26 mouse cellular contexts compared by ENCODE assay signal in genomic region chr5:112211911-112212310, GRCm38 (mm10). TPM values are rescaled to one million over a fixed set of nuclear protein-coding genes. Genes with fewer than 3 reads are reported as not detected.
DNase-seq lines count a peak whose midpoint lies in the region; ATAC-seq lines count a peak whose summit lies in the region.
"Had no signal": no experiment of that assay in that cellular context is flagged by ENCODE, and none has a peak within 500 bp of the region (broad histone marks: within the 10 kb centered on the region; RNA-seq: fewer than 3 reads in every experiment).

No protein-coding gene starts in this region.

- H3K27me3 ChIP-seq in midbrain, embryonic 11.5 days (ENCODE audit: control insufficient read depth, insufficient read depth, low read length) = no peaks in the 10 kb centered on the region
- H3K27me3 ChIP-seq in midbrain, embryonic 16.5 days (ENCODE audit: control insufficient read depth, insufficient read depth, low read depth, low read length) = no peaks in the 10 kb centered on the region
- no peaks in the 10 kb centered on the region for H3K27me3 ChIP-seq in midbrain, embryonic 14.5 days (ENCODE audit: control insufficient read depth, insufficient read depth, low read length)
- H3K27me3 ChIP-seq in midbrain, embryonic 10.5 days (ENCODE audit: low read depth, poor library complexity, severe bottlenecking) = no peaks in the 10 kb centered on the region
- H3K27me3 ChIP-seq: forebrain, embryonic 12.5 days; forebrain, embryonic 15.5 days had no signal

- no peak overlapping the region for H3K9ac ChIP-seq in midbrain, embryonic 11.5 days (ENCODE audit: low read length)
- no peak overlapping the region for H3K9ac ChIP-seq in midbrain, embryonic 16.5 days (ENCODE audit: low read depth, low read length)
- no peak overlapping the region for H3K9ac ChIP-seq in midbrain, embryonic 14.5 days (replicated peaks; ENCODE audit: low read length)
- H3K9ac ChIP-seq: embryonic facial prominence, embryonic 13.5 days; embryonic facial prominence, embryonic 15.5 days; forebrain, embryonic 12.5 days; forebrain, embryonic 15.5 days; forebrain, postnatal 0 days had no signal

- H3K4me1 ChIP-seq in midbrain, embryonic 11.5 days (ENCODE audit: control insufficient read depth, insufficient read depth, low read length) = peaks cover 39% of the 10 kb centered on the region
- peaks cover 40% of the 10 kb centered on the region for H3K4me1 ChIP-seq in midbrain, embryonic 16.5 days (ENCODE audit: control insufficient read depth, insufficient read depth, low read length)
- peaks cover 31% of the 10 kb centered on the region for H3K4me1 ChIP-seq in midbrain, embryonic 14.5 days (ENCODE audit: control insufficient read depth, insufficient read depth, low read length)
- peaks cover 59% of the 10 kb centered on the region for H3K4me1 ChIP-seq in midbrain, embryonic 10.5 days

- WGBS in midbrain, embryonic 11.5 days = 90% methylated on average over 7 of the region's 7 CpGs
- WGBS in midbrain, embryonic 16.5 days = 87% methylated on average over 7 of the region's 7 CpGs
- 89% methylated on average over 7 of the region's 7 CpGs for WGBS in midbrain, embryonic 14.5 days
- 89% methylated on average over 7 of the region's 7 CpGs for WGBS in midbrain, embryonic 10.5 days

- peak; percentile 79 for DNase-seq in heart, adult 11 months
- DNase-seq in heart, adult 8-10 months (ENCODE audit: low spot score) = no peak
- peak; percentile 90 for DNase-seq in midbrain, embryonic 11.5 days (ENCODE audit: low spot score, missing footprints)
- peak; percentile 23 for DNase-seq in midbrain, embryonic 14.5 days
- DNase-seq in midbrain, embryonic 10.5 days (ENCODE audit: low spot score) = no peak
- DNase-seq in induced T-regulatory cell, adult 2 months (ENCODE audit: low read depth) = peak; percentile 5
- DNase-seq: adrenal gland, adult 2 months; adrenal gland, postnatal 10 days; adrenal gland, postnatal 25 days; cerebellum, adult 11 months; cerebellum, adult 18-20 months; cerebellum, adult 8-10 months; cerebellum, adult 9-11 months; cerebellum, postnatal 14 days; cerebellum, postnatal 36 days; embryo, embryonic 11 days; forebrain, postnatal 0 days had no signal

- no peak overlapping the region for H3K4me2 ChIP-seq in midbrain, embryonic 11.5 days
- H3K4me2 ChIP-seq in midbrain, embryonic 16.5 days (ENCODE audit: low read length) = no peak overlapping the region
- no peak overlapping the region for H3K4me2 ChIP-seq in midbrain, embryonic 14.5 days (ENCODE audit: low read length)
- H3K4me2 ChIP-seq: embryonic facial prominence, embryonic 13.5 days; embryonic facial prominence, embryonic 15.5 days; forebrain, embryonic 12.5 days; forebrain, embryonic 15.5 days had no signal

- ATAC-seq in midbrain, embryonic 11.5 days (ENCODE audit: low FRiP score) = no peak
- no peak for ATAC-seq in midbrain, embryonic 16.5 days
- no peak for ATAC-seq in midbrain, embryonic 14.5 days (ENCODE audit: low FRiP score, low TSS enrichment)
- no peak for ATAC-seq in erythroid progenitor cell, adult 5-6 weeks (replicated peaks; ENCODE audit: low FRiP score, poor library complexity, severe bottlenecking)
- ATAC-seq: forebrain, embryonic 15.5 days; forebrain, postnatal 0 days had no signal

- H3K9me3 ChIP-seq in midbrain, embryonic 11.5 days (ENCODE audit: control insufficient read depth, low read length) = no peaks in the 10 kb centered on the region
- no peaks in the 10 kb centered on the region for H3K9me3 ChIP-seq in midbrain, embryonic 16.5 days (replicated peaks; ENCODE audit: control insufficient read depth, low read length, poor library complexity, severe bottlenecking)
- no peaks in the 10 kb centered on the region for H3K9me3 ChIP-seq in midbrain, embryonic 14.5 days (ENCODE audit: control insufficient read depth, low read length)
- H3K9me3 ChIP-seq in midbrain, embryonic 10.5 days (replicated peaks) = no peaks in the 10 kb centered on the region
- H3K9me3 ChIP-seq: embryonic facial prominence, embryonic 13.5 days; embryonic facial prominence, embryonic 15.5 days; forebrain, embryonic 12.5 days; forebrain, embryonic 15.5 days had no signal

- H3K27ac ChIP-seq in midbrain, embryonic 11.5 days (ENCODE audit: low read depth, low read length) = no peak overlapping the region
- no peak overlapping the region for H3K27ac ChIP-seq in midbrain, embryonic 16.5 days (ENCODE audit: low read length)
- no peak overlapping the region for H3K27ac ChIP-seq in midbrain, embryonic 14.5 days (replicated peaks; ENCODE audit: low read depth, low read length)
- H3K27ac ChIP-seq in midbrain, embryonic 10.5 days (replicated peaks) = no peak overlapping the region; the same call in 1 of the 2 replicates
- H3K27ac ChIP-seq: embryonic facial prominence, embryonic 13.5 days; embryonic facial prominence, embryonic 15.5 days; forebrain, embryonic 15.5 days had no signal

- H3K36me3 ChIP-seq in midbrain, embryonic 11.5 days (ENCODE audit: control insufficient read depth, insufficient read depth, low read length) = no peaks in the 10 kb centered on the region
- no peaks in the 10 kb centered on the region for H3K36me3 ChIP-seq in midbrain, embryonic 16.5 days (ENCODE audit: control insufficient read depth, insufficient read depth, low read length)
- H3K36me3 ChIP-seq in midbrain, embryonic 14.5 days (ENCODE audit: control insufficient read depth, insufficient read depth, low read length) = no peaks in the 10 kb centered on the region
- H3K36me3 ChIP-seq in midbrain, embryonic 10.5 days = no peaks in the 10 kb centered on the region
- H3K36me3 ChIP-seq: embryonic facial prominence, embryonic 13.5 days; embryonic facial prominence, embryonic 15.5 days; forebrain, embryonic 15.5 days had no signal

- H3K4me3 ChIP-seq in midbrain, embryonic 11.5 days (ENCODE audit: low read depth, low read length) = no peak overlapping the region
- H3K4me3 ChIP-seq in midbrain, embryonic 16.5 days (ENCODE audit: low read depth, low read length) = no peak overlapping the region
- H3K4me3 ChIP-seq in midbrain, embryonic 14.5 days (replicated peaks; ENCODE audit: low read depth, low read length) = no peak overlapping the region
- H3K4me3 ChIP-seq in midbrain, embryonic 10.5 days = no peak overlapping the region
- H3K4me3 ChIP-seq: embryonic facial prominence, embryonic 13.5 days; embryonic facial prominence, embryonic 15.5 days; erythroblast, embryonic 14.5 days; forebrain, embryonic 12.5 days; forebrain, embryonic 15.5 days had no signal

RNA-seq across cellular contexts. Expression of gene Cryba4, which starts 40.4 kb away (rescaled TPM):
- 10 to 100 TPM in 1 of 4 experiments, 1 to 10 TPM in 3; 7.6 to 10.4 (median 8.5) TPM for total RNA-seq in heart, adult 8-10 months (2022)
- polyA plus RNA-seq in midbrain, embryonic 11.5 days (2014; fragmentation: Nextera tagmentation; extraction: Ambion mirVana) = 0.52 and 2.0 TPM in 2 replicates
- 1.0 and 1.6 TPM in 2 replicates for polyA plus RNA-seq in midbrain, embryonic 16.5 days (2015; fragmentation: Nextera tagmentation; extraction: Ambion mirVana)
- polyA plus RNA-seq in midbrain, embryonic 14.5 days (2014; fragmentation: Nextera tagmentation; extraction: Ambion mirVana) = 0.93 and 1.2 TPM in 2 replicates
- polyA plus RNA-seq in midbrain, embryonic 10.5 days (2016; fragmentation: Nextera tagmentation; extraction: Ambion mirVana) = 0.43 and 1.4 TPM in 2 replicates
- not detected in 2 replicates for total RNA-seq in erythroid progenitor cell, adult 5-6 weeks (2015; ENCODE audit: low replicate concordance)
- total RNA-seq in erythroid progenitor cell, adult 5-6 weeks (2017; ENCODE audit: low replicate concordance) = not detected in 2 replicates
- total RNA-seq: common myeloid progenitor, adult 5-6 weeks; forebrain, postnatal 0 days had no signal
- polyA plus RNA-seq: erythroblast, embryonic 14.5 days had no signal

RNA-seq across cellular contexts. Expression of gene Crybb1, which starts 43.7 kb away (rescaled TPM):
- total RNA-seq in heart, adult 8-10 months (2022) = 1 to 10 TPM; 2.0 to 3.4 (median 2.7) TPM
- polyA plus RNA-seq in midbrain, embryonic 11.5 days (2014; fragmentation: Nextera tagmentation; extraction: Ambion mirVana) = 0.29 and 0.84 TPM in 2 replicates
- 5.1 and 5.8 TPM in 2 replicates for polyA plus RNA-seq in midbrain, embryonic 16.5 days (2015; fragmentation: Nextera tagmentation; extraction: Ambion mirVana)
- 1.9 and 3.8 TPM in 2 replicates for polyA plus RNA-seq in midbrain, embryonic 14.5 days (2014; fragmentation: Nextera tagmentation; extraction: Ambion mirVana)
- polyA plus RNA-seq in midbrain, embryonic 10.5 days (2016; fragmentation: Nextera tagmentation; extraction: Ambion mirVana) = 0.41 and 0.91 TPM in 2 replicates
- not detected in 2 replicates for total RNA-seq in erythroid progenitor cell, adult 5-6 weeks (2015; ENCODE audit: low replicate concordance)
- total RNA-seq in erythroid progenitor cell, adult 5-6 weeks (2017; ENCODE audit: low replicate concordance) = not detected in 2 replicates
- total RNA-seq: common myeloid progenitor, adult 5-6 weeks; ES-E14 had no signal
- polyA plus RNA-seq: erythroblast, embryonic 14.5 days had no signal

Comparison
In these comparisons a context has a peak if more than half of its experiments do, and no peak if none do; other contexts are left out.
1. DNase-seq: peak in heart, adult 11 months (single experiment), midbrain, embryonic 11.5 days (single experiment), midbrain, embryonic 14.5 days (single experiment) and induced T-regulatory cell, adult 2 months (single experiment); none in heart, adult 8-10 months (single experiment) and midbrain, embryonic 10.5 days (single experiment).